Mouse (Mus musculus) layer of hippocampus, postnatal 14 days (tissue): Measurements from ENCODE around the gene Tex19.2. TPM values are rescaled to one million over a fixed set of nuclear protein-coding genes. Genes with fewer than 3 reads are reported as not detected.

Experiments used
- DNase-seq, 2 experiments: peaks; one replicate each; pipeline ENCODE4 v3.0.0; 2021 to 2022; ENCODE audit warnings: low spot score in 2 of 2, mixed read lengths in 1 of 2
- long read RNA-seq, 2 experiments: library from polyadenylated mRNA; stranded (forward); transcript quantifications; one replicate each; pipeline ENCODE4 v2.0.0; 2021
- total RNA-seq, 2 experiments: library from RNA; stranded (reverse); gene quantifications; 2 replicates each; pipeline ENCODE4 v1.2.3; 2021

Gene Tex19.2
- total RNA-seq, result not detected
- long read RNA-seq, experiment 1, result 0 reads
- long read RNA-seq, experiment 2, result 0 reads

DNA sequence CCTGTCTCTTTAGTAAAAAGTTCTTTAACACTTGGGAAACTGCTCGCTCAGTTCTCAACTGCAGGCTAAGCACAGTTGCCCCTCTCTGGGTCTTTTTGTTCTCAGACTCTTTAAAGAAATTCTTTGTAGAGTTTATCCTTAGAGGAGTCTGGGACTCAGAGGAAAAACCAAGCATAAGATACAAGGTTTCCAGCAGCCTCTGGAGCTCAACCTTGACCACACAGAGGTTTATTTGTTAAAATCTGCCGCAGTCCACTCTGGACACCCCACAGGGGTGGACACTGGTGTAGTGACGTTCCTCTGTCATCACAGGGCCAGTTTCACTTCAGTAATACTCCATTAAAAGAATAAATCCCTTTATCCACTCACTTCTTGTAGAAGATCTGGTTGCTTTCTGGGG lies at the start of gene Tex19.2:
Gene Tex19.2, minus strand, starts transcription at position 101 of the 400 bp plus-strand sequence.
- DNase-seq, result no peak

- DNase-seq, result no peak
Observed at GRCm38 (mm10) chr11:121163751-121164150, 45.3 kb upstream of the Tex19.2 start.

DNA sequence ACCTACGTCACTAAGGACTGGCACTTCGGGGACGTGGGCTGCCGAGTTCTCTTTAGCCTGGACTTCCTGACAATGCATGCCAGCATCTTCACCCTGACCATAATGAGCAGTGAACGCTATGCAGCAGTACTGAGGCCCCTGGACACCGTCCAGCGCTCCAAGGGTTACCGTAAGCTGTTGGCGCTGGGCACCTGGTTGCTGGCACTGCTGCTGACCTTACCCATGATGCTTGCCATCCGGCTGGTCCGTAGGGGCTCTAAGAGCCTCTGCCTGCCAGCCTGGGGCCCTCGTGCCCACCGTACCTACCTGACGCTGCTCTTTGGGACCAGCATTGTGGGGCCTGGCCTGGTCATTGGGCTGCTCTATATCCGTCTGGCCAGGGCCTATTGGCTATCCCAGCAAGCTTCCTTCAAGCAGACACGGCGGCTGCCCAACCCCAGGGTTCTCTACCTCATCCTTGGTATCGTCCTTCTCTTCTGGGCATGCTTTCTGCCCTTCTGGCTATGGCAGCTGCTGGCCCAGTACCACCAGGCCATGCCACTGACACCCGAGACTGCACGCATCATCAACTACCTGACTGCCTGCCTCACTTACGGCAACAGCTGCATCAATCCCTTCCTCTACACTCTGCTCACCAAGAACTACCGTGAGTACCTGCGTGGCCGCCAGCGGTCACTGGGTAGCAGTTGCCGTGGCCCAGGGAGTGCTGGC lies 42.3 kb upstream of the Tex19.2 start:
- no peak for DNase-seq

GRCm38 (mm10) chr11:121159971-121160370 lies 41.5 kb upstream of the Tex19.2 start, which contains the start of gene Uts2r:
Uts2r (plus strand) TSS chr11:121160271.
- no peak for DNase-seq

DNA sequence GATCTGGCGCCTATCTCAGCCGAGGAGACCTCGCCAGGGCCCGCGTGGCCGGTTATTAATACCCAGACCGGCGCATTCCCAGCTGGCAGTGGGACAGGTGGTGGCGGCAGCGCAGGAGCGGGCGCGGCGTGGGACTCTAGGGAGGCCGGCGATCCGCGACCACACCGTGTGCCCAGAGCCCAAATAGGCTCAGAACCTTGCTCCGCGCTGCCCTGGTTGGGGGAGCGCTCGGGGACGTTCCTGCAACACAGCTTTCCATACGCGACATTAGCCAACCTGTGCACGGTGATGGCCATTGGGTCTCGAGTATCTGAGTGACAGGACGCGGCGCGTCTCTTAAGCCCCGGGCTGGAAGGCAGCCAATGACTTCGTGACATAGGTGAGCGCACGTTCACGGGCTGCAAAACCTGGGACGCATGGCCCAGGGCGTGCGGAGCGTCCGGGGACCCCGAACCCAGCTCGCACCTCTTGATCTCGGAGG lies 38.0 kb upstream of the Tex19.2 start:
- DNase-seq, result no peak

GRCm38 (mm10) chr11:121154203-121154602 lies 35.7 kb upstream of the Tex19.2 start:
- DNase-seq, result no peak

DNA sequence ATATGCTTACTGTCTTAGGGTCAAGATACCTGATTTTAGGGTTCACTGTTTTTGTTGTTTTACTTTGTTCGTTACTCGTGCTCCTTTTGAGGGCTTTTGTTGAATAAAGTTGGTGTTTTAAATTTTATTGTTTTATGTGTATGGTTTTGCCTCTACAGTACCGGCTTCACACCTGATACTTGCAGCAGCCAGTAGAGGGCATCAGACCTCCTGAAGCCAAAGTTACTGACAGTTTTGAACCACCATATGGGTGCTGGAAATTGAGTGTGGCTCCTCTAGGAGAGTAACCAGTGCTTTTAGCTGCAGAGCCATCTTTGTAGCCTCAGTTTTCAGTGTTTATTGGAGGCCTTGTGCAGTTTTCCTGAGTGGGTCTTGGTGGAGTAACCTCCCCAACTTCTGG lies 29.7 kb upstream of the Tex19.2 start:
- no peak for DNase-seq

DNA sequence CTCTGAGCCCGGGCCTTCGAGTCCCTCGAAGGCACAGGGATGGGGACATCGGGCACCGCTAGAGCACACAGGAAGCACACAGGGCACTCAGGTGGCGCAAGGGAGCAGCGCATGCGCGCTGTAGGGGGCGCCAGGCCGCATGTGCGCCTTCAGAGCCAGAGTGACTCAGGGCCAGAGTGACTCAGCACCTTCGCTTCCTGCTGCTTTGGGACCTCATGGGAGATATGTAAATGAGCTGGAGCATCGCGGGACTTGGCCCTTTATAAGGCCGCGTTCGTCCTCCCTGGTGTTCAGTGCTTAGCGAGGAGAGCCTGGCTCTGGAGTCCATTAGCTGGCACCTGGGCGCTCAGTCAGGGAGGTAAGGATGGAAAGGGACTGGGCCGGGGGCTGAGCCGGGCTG lies 27.4 kb upstream of the Tex19.2 start, which contains the start of gene Tex19.1:
Gene Tex19.1, plus strand, starts transcription at position 279 of the 400 bp plus-strand sequence.
- no peak for DNase-seq

- DNase-seq, result no peak
Observed at GRCm38 (mm10) chr11:121143325-121144015, 25.0 kb upstream of the Tex19.2 start.

- DNase-seq, result no peak
Observed at GRCm38 (mm10) chr11:121138732-121139131, 20.3 kb upstream of the Tex19.2 start.

DNA sequence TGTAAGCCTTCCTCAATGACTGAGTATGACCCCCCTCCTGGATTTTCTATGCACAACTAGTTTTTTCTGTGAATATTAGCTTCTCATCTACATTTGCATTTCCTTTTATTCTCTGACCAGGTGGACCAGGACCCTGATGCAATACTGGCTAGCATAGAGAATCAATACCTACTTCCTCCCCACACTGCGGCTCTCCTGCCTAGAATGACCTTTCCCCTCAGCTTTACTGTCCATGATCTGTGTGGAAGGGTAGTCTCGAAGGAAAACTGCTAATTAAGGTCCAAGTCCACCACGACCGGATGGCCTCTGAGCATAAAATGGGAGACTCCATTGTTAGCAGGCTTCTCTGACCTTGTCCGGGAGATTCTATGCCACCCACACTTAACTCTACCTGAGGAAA lies 19.2 kb upstream of the Tex19.2 start:
- no peak for DNase-seq

- no peak for DNase-seq
Observed at GRCm38 (mm10) chr11:121134600-121134999, 16.1 kb upstream of the Tex19.2 start.

GRCm38 (mm10) chr11:121129616-121130015 lies 11.1 kb upstream of the Tex19.2 start:
- peak in 1 of 2 experiments; percentile 35 for DNase-seq

GRCm38 (mm10) chr11:121127441-121127840 lies 9.0 kb upstream of the Tex19.2 start:
- no peak for DNase-seq

DNA sequence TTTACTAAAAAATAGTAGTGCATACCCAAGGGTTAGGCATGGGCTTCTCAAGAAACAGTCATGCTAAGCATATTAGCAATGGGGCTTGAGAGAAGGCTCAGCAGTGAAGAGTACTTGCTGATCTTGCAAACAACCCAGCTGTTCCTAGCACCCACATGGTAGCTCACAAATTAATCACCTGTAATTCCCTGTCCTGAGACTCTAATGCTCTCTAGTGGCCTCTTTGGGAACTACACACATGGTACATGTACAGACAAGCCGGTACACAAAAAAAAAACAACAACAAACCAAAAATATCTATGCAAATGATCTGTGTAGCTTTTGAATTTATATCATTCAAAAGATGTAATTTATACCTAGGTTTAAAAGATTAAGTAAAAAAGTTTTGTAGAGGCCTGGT lies 7.9 kb upstream of the Tex19.2 start:
- DNase-seq, result no peak

DNA sequence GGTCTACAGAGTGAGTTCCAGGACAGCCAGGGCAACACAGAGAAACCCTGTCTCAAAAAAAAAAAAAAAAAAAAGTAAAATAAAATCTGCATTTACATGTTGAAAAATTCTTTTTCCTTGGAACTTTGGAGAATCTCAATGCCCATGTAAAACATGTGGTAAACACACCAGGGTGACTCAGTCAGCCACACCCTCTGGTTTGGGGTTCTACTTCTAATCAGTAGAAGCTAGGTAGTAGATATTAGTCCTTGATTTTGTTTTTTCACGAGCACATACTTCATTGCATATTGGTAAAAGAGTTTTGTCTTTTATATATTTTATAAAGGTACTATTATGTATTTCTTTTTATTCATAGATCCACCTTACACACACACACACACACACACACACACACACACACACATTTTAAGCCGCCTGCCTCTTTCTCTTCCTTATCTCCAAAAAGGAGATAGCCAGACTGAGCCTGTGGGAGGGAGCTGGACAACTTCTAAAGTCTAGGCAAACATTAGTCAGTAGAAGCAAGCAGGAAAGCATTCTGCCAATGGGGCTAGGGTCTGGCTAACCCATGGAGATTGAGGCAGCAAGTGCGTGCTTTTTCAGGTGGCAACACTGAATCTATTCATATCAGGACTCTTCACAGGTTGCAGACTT lies 7.2 kb upstream of the Tex19.2 start:
- DNase-seq, result no peak

DNA sequence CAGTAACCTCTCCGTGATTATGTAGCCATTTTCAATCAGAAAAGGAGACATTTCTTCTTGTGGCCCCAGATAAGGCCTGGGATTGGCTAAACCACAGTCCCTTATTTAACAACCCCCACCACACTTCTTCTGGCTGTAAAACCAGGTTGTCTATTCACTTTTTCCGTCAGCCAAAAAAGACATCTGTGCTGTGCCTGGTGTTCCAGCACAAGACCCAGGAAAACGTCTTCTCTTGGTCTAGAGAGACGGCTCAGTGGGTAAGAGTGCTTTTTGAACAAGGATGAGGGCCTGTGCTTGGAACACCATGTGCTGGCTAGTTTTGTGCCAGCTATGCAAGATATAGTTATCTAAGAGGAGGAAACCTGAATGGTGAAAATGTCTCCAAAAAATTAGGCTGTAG lies 5.0 kb upstream of the Tex19.2 start:
- DNase-seq, result no peak

GRCm38 (mm10) chr11:121122024-121122670 lies 3.7 kb upstream of the Tex19.2 start:
- no peak for DNase-seq

- no peak for DNase-seq
Observed at GRCm38 (mm10) chr11:121121151-121121550, 2.7 kb upstream of the Tex19.2 start.

DNA sequence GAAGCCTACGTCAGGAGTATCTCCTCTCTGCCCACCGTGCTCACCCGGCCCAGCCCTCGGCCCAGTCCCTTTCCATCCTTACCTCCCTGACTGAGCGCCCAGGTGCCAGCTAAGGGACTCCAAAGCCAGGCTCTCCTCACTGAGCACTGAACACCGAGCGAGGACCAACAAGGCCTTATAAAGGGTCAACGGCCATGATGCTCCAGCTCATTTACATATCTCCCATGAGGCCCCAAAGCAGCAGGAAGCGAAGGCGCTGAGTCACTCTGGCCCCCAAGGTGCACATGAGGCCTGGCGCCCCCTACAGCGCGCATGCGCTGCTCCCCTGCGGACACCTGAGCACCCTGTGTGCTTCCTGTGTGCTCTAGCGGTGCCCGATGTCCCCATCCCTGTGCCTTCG lies 371 bp downstream of the Tex19.2 start:
- no peak for DNase-seq

- DNase-seq, result no peak
Observed at GRCm38 (mm10) chr11:121112091-121112775, 6.2 kb downstream of the Tex19.2 start.
